Mouse (Mus musculus) spleen, adult 2 months (tissue): ENCODE data around the gene Pdf.

Experiments
- CTCF ChIP-seq: fragments of 200-500 bp; IDR thresholded peaks from 2 replicates; pipeline ENCODE4 v1.5.1; 2011; ENCODE audit warnings: mild to moderate bottlenecking, inconsistent platforms; ENCODE audit not compliant: insufficient read depth, insufficient read length, insufficient replicate concordance; ENCODE audit errors: extremely low read depth
- POLR2A ChIP-seq: fragments of 200-500 bp; IDR thresholded peaks from 2 replicates; pipeline ENCODE4 v1.6.1; 2011; ENCODE audit warnings: low read depth, low read length, inconsistent platforms

DNA sequence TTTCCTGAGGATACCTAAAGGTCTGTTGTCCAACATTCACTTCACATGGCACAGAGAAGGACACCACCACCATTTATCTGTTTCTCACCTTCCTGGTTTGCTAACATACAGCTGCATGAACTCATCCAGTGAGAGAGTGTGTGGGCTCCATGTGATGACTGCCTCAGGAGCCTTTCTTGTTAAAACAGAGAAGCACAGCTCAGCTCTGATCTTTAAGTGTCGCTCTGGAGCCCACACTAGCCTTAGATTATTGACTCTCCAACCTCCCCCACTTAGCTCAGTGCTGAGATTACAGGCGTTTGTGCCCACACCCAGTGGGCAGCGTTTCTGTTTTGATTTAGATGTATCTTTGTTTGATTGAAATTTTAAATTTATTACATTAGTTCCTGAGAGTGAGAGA, 40.6 kb downstream of the Pdf start:
- TF ChIP-seq POLR2A (no peak), CTCF (no peak)
